Mouse (Mus musculus): ENCODE measurements around the gene Rims1.

DNA sequence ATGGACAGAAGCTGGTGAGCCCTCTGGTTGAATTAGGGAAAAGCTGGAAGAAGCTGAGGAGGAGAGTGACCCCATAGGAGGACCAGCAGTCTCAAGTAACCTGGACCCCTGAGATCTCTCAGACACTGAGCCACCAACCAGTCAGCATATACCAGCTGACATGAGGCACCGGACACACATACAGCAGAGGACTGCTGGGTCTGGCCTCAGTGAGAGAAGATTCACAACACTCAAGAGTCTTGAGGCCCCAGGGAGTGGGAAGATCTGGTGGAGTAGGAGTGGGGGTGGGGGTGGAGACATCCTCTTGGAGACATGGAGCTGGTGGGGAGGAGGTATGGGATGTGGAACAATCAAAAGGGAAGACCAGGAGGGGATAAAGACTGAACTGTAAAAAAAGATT is 233.1 kb downstream of the Rims1 start:
- TF ChIP-seq GATA1 (IDR thresholded peaks at IDR 0.05; ENCODE audit: borderline replicate concordance, low read length): no peak
- no peak for TF ChIP-seq FLI1 (IDR thresholded peaks at IDR 0.05; ENCODE audit: low read length)
